In the genomic region with DNA sequence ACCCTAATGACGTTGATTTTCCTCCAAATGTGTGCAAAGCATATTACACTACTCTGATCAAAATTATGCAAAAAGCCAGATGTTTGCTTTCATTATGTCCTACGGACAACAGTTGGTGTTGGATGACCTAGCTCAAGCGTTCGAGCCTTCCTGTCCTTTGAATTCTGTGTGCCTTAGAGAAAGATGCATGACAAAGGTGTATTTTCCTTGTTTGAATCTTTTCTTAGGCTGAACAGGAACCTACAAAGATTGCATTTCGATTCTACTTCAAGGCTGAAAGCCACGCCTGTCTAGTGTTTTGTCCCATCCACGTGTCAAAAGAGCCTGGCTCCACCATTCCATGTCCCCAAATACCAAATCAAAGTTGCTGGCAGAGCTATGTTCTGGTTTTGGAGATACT, we compare ENCODE assay signal across 18 mouse cellular contexts.
DNase-seq lines count a peak whose midpoint lies in the region; ATAC-seq and TF ChIP-seq lines count a peak whose summit lies in the region.
"Had no signal": no experiment of that assay in that cellular context is flagged by ENCODE, and none has a peak within 500 bp of the region (broad histone marks: within the 10 kb centered on the region; RNA-seq: fewer than 3 reads in every experiment).

No protein-coding gene starts in this region.

- 85% methylated on average over 7 of the region's 7 CpGs for WGBS in limb, embryonic 14.5 days
- WGBS in limb, embryonic 10.5 days = 90% methylated on average over 7 of the region's 7 CpGs
- WGBS in forebrain, postnatal 0 days = 80% methylated on average over 7 of the region's 7 CpGs

- H3K9ac ChIP-seq in limb, embryonic 14.5 days (ENCODE audit: low read depth, low read length, severe bottlenecking) = no peak overlapping the region
- no peak overlapping the region for H3K9ac ChIP-seq in forebrain, postnatal 0 days
- H3K9ac ChIP-seq: embryonic facial prominence, embryonic 12.5 days; forebrain, embryonic 13.5 days; forebrain, embryonic 15.5 days had no signal

- H3K27me3 ChIP-seq in limb, embryonic 14.5 days (ENCODE audit: control insufficient read depth, insufficient read depth, low read length) = no peaks in the 10 kb centered on the region
- H3K27me3 ChIP-seq in limb, embryonic 10.5 days (ENCODE audit: low read depth, poor library complexity, severe bottlenecking) = no peaks in the 10 kb centered on the region
- H3K27me3 ChIP-seq in forebrain, postnatal 0 days (ENCODE audit: insufficient read depth, low read length) = no peaks in the 10 kb centered on the region
- H3K27me3 ChIP-seq: embryonic facial prominence, embryonic 12.5 days; forebrain, embryonic 13.5 days; forebrain, embryonic 15.5 days had no signal

- ATAC-seq in limb, embryonic 14.5 days (ENCODE audit: low FRiP score, low read depth) = no peak
- ATAC-seq in forebrain, postnatal 0 days = no peak
- ATAC-seq: forebrain, embryonic 13.5 days; forebrain, embryonic 15.5 days had no signal

- no peak for TF ChIP-seq POLR2A in limb, embryonic 14.5 days (IDR thresholded peaks at IDR 0.05; ENCODE audit: borderline replicate concordance, extremely low read depth, insufficient read depth, insufficient read length)

- H3K4me1 ChIP-seq in limb, embryonic 14.5 days (ENCODE audit: control insufficient read depth, insufficient read depth, low read length) = no peaks in the 10 kb centered on the region
- H3K4me1 ChIP-seq in limb, embryonic 10.5 days = no peaks in the 10 kb centered on the region
- H3K4me1 ChIP-seq in forebrain, postnatal 0 days (ENCODE audit: insufficient read depth) = no peaks in the 10 kb centered on the region
- H3K4me1 ChIP-seq: embryonic facial prominence, embryonic 10.5 days; embryonic facial prominence, embryonic 12.5 days had no signal

- H3K36me3 ChIP-seq in limb, embryonic 14.5 days (ENCODE audit: control insufficient read depth, insufficient read depth, low read length) = no peaks in the 10 kb centered on the region
- no peaks in the 10 kb centered on the region for H3K36me3 ChIP-seq in limb, embryonic 10.5 days
- no peaks in the 10 kb centered on the region for H3K36me3 ChIP-seq in forebrain, postnatal 0 days (ENCODE audit: insufficient read depth)
- H3K36me3 ChIP-seq: embryonic facial prominence, embryonic 10.5 days; embryonic facial prominence, embryonic 12.5 days; forebrain, embryonic 15.5 days had no signal

- H3K4me2 ChIP-seq in limb, embryonic 14.5 days (replicated peaks; ENCODE audit: low read depth, low read length, severe bottlenecking) = no peak overlapping the region
- no peak overlapping the region for H3K4me2 ChIP-seq in forebrain, postnatal 0 days (ENCODE audit: low read depth)
- H3K4me2 ChIP-seq: embryonic facial prominence, embryonic 12.5 days; forebrain, embryonic 13.5 days; forebrain, embryonic 15.5 days had no signal

- DNase-seq in limb, embryonic 14.5 days (ENCODE audit: low spot score) = peak; percentile 0
- no peak for DNase-seq in limb, embryonic 10.5 days (ENCODE audit: low spot score)
- peak; percentile 28 for DNase-seq in ES-CJ7 (ENCODE audit: low read depth, low spot score)
- peak; percentile 61 for DNase-seq in ZHBTc4 (ENCODE audit: low read depth, low spot score)
- no peak for DNase-seq in liver
- DNase-seq in forebrain, postnatal 0 days = no peak
- DNase-seq: adrenal gland, adult 2 months; adrenal gland, postnatal 10 days; adrenal gland, postnatal 25 days; cerebellum, adult 11 months; cerebellum, adult 2 months; cerebellum, adult 9-10 months; cerebellum, postnatal 10 days; cerebellum, postnatal 25 days had no signal

- TF ChIP-seq CTCF in forebrain, postnatal 0 days (IDR thresholded peaks at IDR 0.05; ENCODE audit: low read depth) = no peak

- no peak overlapping the region for H3K27ac ChIP-seq in limb, embryonic 14.5 days (replicated peaks; ENCODE audit: low read depth, low read length)
- no peak overlapping the region for H3K27ac ChIP-seq in limb, embryonic 10.5 days
- H3K27ac ChIP-seq in forebrain, postnatal 0 days (ENCODE audit: low read depth, low read length) = no peak overlapping the region
- H3K27ac ChIP-seq: embryonic facial prominence, embryonic 10.5 days; embryonic facial prominence, embryonic 12.5 days; forebrain, embryonic 13.5 days; forebrain, embryonic 15.5 days had no signal

- H3K9me3 ChIP-seq in limb, embryonic 14.5 days (ENCODE audit: control insufficient read depth, low read length) = no peaks in the 10 kb centered on the region
- no peaks in the 10 kb centered on the region for H3K9me3 ChIP-seq in limb, embryonic 10.5 days (replicated peaks)
- H3K9me3 ChIP-seq in forebrain, postnatal 0 days (ENCODE audit: low read length) = no peaks in the 10 kb centered on the region
- H3K9me3 ChIP-seq: embryonic facial prominence, embryonic 12.5 days; forebrain, embryonic 15.5 days had no signal

- no peak overlapping the region for H3K4me3 ChIP-seq in limb, embryonic 14.5 days (replicated peaks; ENCODE audit: low read length)
- H3K4me3 ChIP-seq in limb, embryonic 10.5 days = no peak overlapping the region
- H3K4me3 ChIP-seq in forebrain, postnatal 0 days (ENCODE audit: low read depth, low read length) = no peak overlapping the region
- H3K4me3 ChIP-seq: embryonic facial prominence, embryonic 10.5 days; embryonic facial prominence, embryonic 12.5 days; forebrain, embryonic 13.5 days; forebrain, embryonic 15.5 days had no signal

Comparison
In these comparisons a context has a peak if more than half of its experiments do, and no peak if none do; other contexts are left out.
1. DNase-seq: peak in limb, embryonic 14.5 days (single experiment), ES-CJ7 (single experiment) and ZHBTc4 (single experiment); none in limb, embryonic 10.5 days (single experiment), liver (single experiment) and forebrain, postnatal 0 days (single experiment).